Mouse (Mus musculus) MEL (cell line): Measurements from ENCODE around the gene Cdc42ep3.

Experiments
- CHD2 ChIP-seq: IDR thresholded peaks from 2 replicates; pipeline ENCODE4 v1.6.1; 2011; ENCODE audit warnings: low read length, improper control_type of control experiment
- CTCF ChIP-seq, 3 experiments: IDR thresholded peaks in 2 of 3; conservative IDR thresholded peaks in 1 of 3; 2 replicates each; pipeline ENCODE4 v1.5.1; 2011 to 2012; ENCODE audit warnings: low read length in 3 of 3, low read depth in 2 of 3, mild to moderate bottlenecking in 2 of 3, improper control_type of control experiment in 1 of 3, inconsistent platforms in 1 of 3, mixed read lengths in 1 of 3, moderate library complexity in 1 of 3; ENCODE audit not compliant: control insufficient read depth in 1 of 3, insufficient read depth in 1 of 3, poor library complexity in 1 of 3, severe bottlenecking in 1 of 3
- GATA1 ChIP-seq: IDR thresholded peaks from 2 replicates; pipeline ENCODE4 v1.6.1; 2011; ENCODE audit warnings: low read depth, low read length, improper control_type of control experiment
- RCOR1 ChIP-seq: IDR thresholded peaks from 2 replicates; pipeline ENCODE4 v1.6.1; 2012; ENCODE audit warnings: low read depth, mild to moderate bottlenecking, inconsistent platforms, low read length, improper control_type of control experiment
- ZKSCAN1 ChIP-seq: IDR thresholded peaks from 2 replicates; pipeline ENCODE4 v1.6.1; 2012; ENCODE audit warnings: low read depth, mild to moderate bottlenecking, inconsistent platforms, low read length, improper control_type of control experiment, moderate library complexity
- ZMIZ1 ChIP-seq: IDR thresholded peaks from 2 replicates; pipeline ENCODE4 v1.6.1; 2012; ENCODE audit warnings: low read depth, mild to moderate bottlenecking, inconsistent platforms, low read length, improper control_type of control experiment, moderate library complexity

GRCm38 (mm10) chr17:79376434-79377210 is 21.7 kb upstream of the Cdc42ep3 start:
- TF ChIP-seq ZMIZ1 (no peak), RCOR1 (no peak), ZKSCAN1 (no peak), CTCF (IDR thresholded peaks at IDR 0.05 in 2 of 3, conservative IDR thresholded peaks at IDR 0.05 in 1 of 3; ENCODE audit: control insufficient read depth in 1 of 3, insufficient read depth in 1 of 3, low read depth in 2 of 3, low read length in 3 of 3, poor library complexity in 1 of 3, severe bottlenecking in 1 of 3) (no peak), GATA1 (no peak), CHD2 (no peak)
